Mouse (Mus musculus): ENCODE measurements around the gene 4930451I11Rik.
A peak's percentile ranks its signal among the peaks of the same experiment; 100 is the strongest.

4930451I11Rik gene

GRCm38 (mm10) chr7:126832036-126832598 is 678 bp upstream of the 4930451I11Rik start:
- DNase-seq = peak; percentile 85

- DNase-seq = no peak
These were observed 5.5 kb downstream of the 4930451I11Rik start for GRCm38 (mm10) chr7:126825952-126826351.

DNA sequence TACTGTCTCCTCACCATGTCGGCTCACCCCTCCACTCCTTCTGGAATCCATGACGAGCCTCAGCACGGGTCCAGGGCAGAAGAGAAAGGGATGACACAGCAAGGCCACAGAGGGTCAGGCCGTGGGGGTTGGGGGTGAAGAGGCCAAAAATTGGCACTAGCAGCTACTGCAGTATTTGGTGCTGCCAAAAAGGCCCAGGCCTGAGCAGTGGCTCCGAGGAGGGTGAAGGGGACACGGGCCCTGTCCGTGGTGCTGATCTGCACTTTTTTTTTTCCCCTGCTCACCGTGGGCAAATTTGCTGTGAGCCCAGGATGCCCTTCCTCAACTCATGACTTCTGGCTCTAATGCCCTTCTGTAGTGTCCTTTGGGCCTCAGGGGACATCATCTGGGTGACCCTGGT is 6.0 kb downstream of the 4930451I11Rik start:
- no peak for DNase-seq

GRCm38 (mm10) chr7:126823940-126824339 is 7.5 kb downstream of the 4930451I11Rik start:
- no peak for DNase-seq

DNA sequence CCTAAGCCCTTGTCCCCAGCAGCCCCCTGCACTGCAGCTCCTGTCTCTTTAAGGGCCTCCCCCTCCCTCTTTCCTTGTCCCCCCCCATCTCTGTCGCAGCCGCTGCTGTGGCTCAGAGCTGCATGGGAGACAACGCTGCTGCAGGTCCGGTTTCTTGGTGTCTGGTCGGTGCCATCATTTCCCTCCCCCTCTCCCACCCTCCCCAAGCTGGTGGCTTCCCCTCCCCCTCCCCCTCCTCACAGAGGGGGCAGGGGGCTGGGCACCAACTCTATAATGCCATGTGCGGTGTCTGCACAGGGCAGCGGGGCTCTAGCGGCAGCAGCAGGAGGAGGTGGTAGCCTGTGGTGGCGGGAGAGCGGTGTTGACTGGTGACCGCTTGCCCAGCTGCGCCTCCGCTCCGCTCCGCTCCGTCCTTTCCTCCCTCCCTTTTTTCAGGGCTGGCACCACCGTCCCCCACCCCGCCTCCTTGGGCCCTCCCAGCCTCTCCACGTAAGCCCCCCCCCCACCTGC is 8.2 kb downstream of the 4930451I11Rik start:
- DNase-seq = peak; percentile 54

GRCm38 (mm10) chr7:126822741-126823140 is 8.7 kb downstream of the 4930451I11Rik start:
- peak; percentile 53 for DNase-seq

DNA sequence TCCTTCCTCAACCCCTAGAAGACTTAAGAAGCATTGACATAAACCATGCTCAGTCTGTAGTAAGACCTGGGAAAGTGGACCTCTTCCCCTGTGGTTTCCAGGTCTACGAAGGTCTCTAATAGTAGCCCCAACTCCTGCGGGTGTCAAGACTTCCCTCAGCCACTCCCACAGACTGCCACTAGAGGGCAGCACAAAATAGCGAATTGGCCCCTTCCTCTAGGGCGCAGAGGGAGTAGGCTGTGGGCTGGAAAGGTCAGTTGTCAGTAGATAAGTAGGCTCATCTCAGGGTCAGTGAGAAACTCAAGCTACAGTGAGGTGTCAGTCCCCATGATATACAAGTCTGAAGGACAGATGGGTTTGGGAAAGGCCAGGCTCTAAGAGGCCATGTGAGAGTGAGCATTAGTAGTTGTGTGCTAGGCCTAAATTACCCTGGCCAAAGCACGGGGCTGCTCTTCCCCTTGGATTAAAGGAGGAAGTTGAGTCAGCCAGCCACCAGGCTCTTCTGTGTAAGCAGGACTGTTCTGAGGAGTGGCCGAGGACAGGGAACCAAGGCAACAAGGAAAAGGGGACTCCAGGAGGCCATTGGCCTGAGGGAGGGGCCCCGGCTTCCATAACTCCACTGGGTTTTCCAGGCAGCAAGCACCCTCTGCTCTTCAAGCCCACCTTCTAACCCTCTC is 9.5 kb downstream of the 4930451I11Rik start:
- DNase-seq = peak; percentile 92

- DNase-seq = no peak
These were observed 12.6 kb downstream of the 4930451I11Rik start for GRCm38 (mm10) chr7:126818818-126819217.

GRCm38 (mm10) chr7:126817595-126817994 is 13.8 kb downstream of the 4930451I11Rik start:
- no peak for DNase-seq

- no peak for DNase-seq
These were observed 14.9 kb downstream of the 4930451I11Rik start for GRCm38 (mm10) chr7:126816494-126816893.

DNA sequence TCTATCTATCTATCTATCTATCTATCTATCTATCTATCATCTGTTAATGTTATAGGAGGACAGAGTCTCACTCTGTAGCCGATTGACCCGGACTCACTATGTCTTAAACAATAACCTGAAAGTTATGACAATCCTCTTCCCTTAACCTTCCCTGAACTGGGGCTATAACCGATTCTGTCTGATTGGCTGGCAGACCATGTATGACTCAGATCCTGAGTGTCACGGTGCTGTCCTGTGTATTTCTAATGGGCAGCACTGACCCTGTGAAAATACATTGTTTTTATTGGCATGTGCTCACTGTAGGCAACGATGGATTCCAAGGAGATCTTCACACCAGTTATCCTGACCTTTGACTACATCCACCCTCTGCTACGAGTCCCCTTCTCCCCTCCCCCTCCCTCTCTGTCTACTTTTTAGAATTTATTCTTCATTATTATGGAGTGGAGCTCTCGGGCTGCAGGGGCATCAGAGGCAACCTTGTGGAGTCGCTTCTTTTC is 15.7 kb downstream of the 4930451I11Rik start:
- DNase-seq = no peak

DNA sequence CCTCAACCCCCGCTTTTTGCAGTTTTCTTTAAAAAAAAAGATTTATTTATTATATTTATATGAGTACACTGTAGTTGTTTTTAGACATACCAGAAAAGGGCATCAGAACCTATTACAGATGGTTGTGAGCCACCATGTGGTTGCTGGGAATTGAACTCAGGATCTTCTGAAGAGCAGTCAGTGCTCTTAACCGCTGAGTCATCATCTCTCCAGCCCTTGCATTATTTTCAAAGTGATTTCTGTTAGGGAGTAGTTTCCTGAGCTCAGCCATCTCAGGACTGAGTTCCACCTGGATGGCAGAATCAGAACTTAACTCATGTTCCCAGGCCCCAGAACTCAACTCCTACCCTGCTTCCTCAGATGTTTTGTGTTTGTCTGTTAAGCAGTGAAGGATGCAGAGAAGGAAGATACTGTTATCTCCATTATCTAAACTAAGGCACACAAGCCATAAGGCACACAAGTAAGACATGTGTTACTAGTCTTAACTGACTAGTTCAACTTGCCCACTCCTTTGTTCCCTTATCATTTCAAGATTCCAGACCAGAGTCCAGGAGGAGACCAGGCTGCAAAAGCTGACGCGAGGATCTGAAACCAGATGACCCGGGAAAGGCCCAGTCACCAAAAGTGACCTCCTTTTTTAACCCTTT is 21.6 kb downstream of the 4930451I11Rik start:
- DNase-seq = no peak

DNA sequence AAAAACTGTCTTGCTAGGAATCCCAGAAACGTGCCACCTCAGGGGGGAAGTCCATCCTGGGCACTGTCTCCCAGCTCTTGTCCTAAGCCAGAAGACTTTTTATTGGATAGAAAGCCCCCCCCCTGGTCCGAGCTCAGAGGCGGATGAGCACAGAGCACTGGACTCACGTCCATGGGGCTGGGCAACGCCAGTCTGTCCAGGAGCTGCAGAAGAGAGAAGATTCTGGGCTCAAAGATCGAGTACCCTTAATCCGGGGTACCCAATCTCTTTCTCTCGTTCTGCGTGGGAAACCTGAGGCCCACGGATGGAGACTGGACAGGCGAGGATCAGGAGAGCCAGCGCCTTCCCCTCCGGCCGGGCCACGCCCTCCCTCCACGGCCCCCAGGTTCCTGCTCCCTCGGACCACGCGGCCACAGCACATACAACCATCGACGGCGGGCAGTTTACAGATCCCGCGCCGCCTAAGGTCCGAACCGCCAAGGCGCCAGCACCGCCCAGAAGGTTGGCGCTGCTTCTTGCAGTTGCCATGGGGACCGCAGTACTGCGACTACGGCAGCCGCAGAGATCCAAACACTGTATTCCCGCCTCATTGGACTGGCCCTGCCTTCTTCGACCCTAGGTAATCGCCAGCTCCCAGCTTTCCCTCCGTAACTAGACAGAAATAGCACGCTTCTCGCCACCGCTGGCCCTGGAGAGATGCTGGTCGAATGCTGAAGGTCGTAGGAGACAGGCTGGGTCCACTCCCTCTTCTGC is 22.6 kb downstream of the 4930451I11Rik start:
- peak; percentile 87 for DNase-seq

DNA sequence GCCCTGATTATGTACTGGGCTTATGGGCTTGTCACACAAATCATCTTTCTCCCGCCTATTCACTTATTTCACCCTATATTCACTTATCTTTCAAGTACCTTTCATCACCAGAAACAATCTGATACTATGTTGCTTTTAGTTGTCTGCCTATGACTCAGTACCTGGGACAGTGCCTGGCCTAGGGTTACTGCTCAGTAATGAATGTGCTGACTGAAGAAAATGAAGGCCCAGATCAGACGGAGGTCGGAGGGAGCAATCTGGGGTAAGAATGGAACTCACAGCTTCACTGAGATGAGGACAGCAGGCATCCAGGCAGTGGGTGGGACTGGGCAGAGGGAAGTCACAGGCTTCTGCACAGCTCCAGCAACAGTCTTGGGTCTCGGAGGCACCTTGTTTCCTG is 24.0 kb downstream of the 4930451I11Rik start:
- DNase-seq = no peak

DNA sequence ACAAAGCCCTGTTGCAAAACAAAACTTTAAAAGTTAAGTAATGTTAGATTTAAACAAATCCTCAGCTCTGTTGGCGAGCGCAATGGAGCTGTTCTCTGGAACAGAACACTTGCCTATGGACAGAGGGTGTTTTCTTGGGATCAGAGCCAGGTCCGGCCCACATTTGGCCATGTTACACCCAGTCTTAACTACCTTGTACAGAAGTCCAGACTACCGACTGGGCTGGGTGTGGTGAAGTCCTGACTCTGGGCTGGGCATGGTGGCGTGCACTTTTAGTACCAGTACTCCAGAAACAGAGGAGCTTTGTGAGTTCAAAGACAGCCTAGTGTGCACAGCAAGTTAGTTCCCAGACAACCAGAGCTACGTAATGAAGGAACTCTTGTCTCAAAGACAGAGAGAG is 24.5 kb downstream of the 4930451I11Rik start:
- DNase-seq = no peak

GRCm38 (mm10) chr7:126803751-126804150 is 27.7 kb downstream of the 4930451I11Rik start:
- no peak for DNase-seq

DNA sequence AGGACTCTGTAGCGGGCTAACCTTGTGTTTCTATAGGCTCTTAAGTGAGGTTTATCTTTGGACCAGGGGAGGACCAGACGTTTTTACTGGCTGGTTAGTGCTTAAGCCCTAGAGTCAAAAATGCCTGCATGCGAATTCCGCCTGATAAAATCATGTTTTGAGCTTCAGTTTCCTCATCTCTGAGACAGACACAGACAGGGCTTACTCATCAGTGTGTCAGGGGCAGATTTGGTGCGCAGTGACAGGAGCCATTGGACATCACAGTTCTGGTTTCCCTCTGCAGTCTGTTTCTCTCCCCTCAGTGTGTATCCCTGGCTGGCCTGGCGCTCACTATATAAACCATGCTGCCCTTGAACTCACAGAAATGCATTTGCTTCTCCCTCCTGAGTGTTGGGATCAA is 28.3 kb downstream of the 4930451I11Rik start:
- no peak for DNase-seq

- no peak for DNase-seq
These were observed 29.1 kb downstream of the 4930451I11Rik start for GRCm38 (mm10) chr7:126802134-126802889.

GRCm38 (mm10) chr7:126801057-126801422 is 30.4 kb downstream of the 4930451I11Rik start:
- no peak for DNase-seq

- DNase-seq = peak; percentile 46
These were observed 31.0 kb downstream of the 4930451I11Rik start for GRCm38 (mm10) chr7:126800269-126801056.

GRCm38 (mm10) chr7:126799468-126800268 is 31.8 kb downstream of the 4930451I11Rik start:
- DNase-seq = peak; percentile 81

Measured in cerebellum, adult 8-10 months (tissue).